Mouse (Mus musculus) cerebellum, adult 2 months (tissue): ENCODE data around the gene Pde11a.

ENCODE experiments used
- CTCF ChIP-seq: fragments of 200-500 bp; IDR thresholded peaks from 2 replicates; pipeline ENCODE4 v1.5.1; 2011; ENCODE audit warnings: low read depth, mild to moderate bottlenecking, control low read depth, low read length, moderate library complexity, borderline replicate concordance; ENCODE audit not compliant: insufficient read depth
- POLR2A ChIP-seq: fragments of 200-500 bp; IDR thresholded peaks from 2 replicates; pipeline ENCODE4 v1.6.1; 2011; ENCODE audit warnings: low read length, control low read depth, borderline replicate concordance; ENCODE audit not compliant: insufficient read depth

GRCm38 (mm10) chr2:76323185-76323875 lies 15.2 kb downstream of the Pde11a start:
- no peak for TF ChIP-seq CTCF
- no peak for TF ChIP-seq POLR2A
